Mouse (Mus musculus): ENCODE data around the gene Tmem54. TPM values are rescaled to one million over a fixed set of nuclear protein-coding genes. Genes with fewer than 3 reads are reported as not detected.

The Tmem54 gene
- polyA plus RNA-seq, 1 experiment from 2014 or later = not detected

DNA sequence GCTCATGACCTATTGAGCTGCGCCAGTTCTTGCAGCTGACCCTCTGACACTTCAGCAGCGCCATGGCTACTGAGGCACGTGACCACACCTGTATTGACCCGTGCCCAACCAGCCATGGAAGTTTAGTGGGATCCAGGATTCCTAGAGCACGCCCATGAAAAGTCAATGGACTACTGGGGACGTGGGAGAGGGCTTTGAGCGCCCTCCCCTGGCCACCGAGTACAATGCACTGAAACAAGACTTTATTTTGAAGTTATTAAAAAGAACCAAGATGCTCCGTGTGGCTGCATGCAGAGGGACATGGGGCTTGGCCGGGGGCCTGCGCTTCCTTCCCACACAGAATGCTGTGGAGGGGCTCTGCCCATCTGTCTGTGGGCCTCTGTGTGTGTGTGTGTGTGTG, 6.0 kb downstream of the Tmem54 start:
- no peak for ATAC-seq
- Histone ChIP-seq H3K4me2 (ENCODE audit: low read length) (no peak overlapping the region), H3K36me3 (ENCODE audit: control insufficient read depth, insufficient read depth) (no peaks in the 10 kb centered on the region), H3K4me1 (replicated peaks; ENCODE audit: control insufficient read depth, insufficient read depth, low read length) (peaks cover 8% of the 10 kb centered on the region), H3K27me3 (replicated peaks; ENCODE audit: control insufficient read depth, insufficient read depth, low read length) (peaks cover 4% of the 10 kb centered on the region), H3K4me3 (replicated peaks; ENCODE audit: low read length) (no peak overlapping the region), H3K9ac (replicated peaks; ENCODE audit: low read depth, low read length) (no peak overlapping the region), H3K9me3 (ENCODE audit: control insufficient read depth, low read length) (no peaks in the 10 kb centered on the region), H3K27ac (ENCODE audit: low read length) (no peak overlapping the region)
- 62% methylated on average over 11 of the region's 11 CpGs for WGBS

DNA sequence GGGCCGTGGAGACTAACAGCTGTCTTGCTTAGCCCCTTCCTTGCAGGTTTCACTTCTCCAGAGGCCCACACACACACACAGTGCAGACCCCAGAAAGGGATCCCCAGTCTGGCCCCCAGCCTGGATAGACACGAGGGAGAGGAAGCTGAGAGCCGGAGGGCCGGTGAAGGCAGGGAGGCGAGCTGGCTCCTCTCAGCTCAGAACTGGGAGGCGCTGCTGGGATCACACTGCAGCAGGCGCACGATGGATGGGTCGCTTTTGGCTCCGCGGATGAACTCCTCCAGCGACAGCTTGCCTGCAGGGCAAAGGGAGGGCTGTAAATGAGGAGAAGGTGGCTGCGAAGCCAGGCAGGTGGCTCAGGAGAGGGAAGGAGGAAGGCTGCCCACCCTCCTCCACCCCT, 6.9 kb downstream of the Tmem54 start:
- no peaks in the 10 kb centered on the region for H3K9me3 ChIP-seq (ENCODE audit: control insufficient read depth, low read length)
- H3K27ac ChIP-seq (ENCODE audit: low read length) = no peak overlapping the region
- ATAC-seq = no peak
- H3K4me1 ChIP-seq (replicated peaks; ENCODE audit: control insufficient read depth, insufficient read depth, low read length) = peaks cover 8% of the 10 kb centered on the region
- H3K27me3 ChIP-seq (replicated peaks; ENCODE audit: control insufficient read depth, insufficient read depth, low read length) = no peaks in the 10 kb centered on the region; the same call in 1 of the 2 replicates
- 0 out of 2 replicates have a peak overlapping the region, but pooled peaks have one; percentile 20 for H3K9ac ChIP-seq (replicated peaks; ENCODE audit: low read depth, low read length)
- H3K36me3 ChIP-seq (ENCODE audit: control insufficient read depth, insufficient read depth) = no peaks in the 10 kb centered on the region
- WGBS = 59% methylated on average over 13 of the region's 13 CpGs
- no peak overlapping the region for H3K4me3 ChIP-seq (replicated peaks; ENCODE audit: low read length)
- H3K4me2 ChIP-seq (ENCODE audit: low read length) = no peak overlapping the region

DNA sequence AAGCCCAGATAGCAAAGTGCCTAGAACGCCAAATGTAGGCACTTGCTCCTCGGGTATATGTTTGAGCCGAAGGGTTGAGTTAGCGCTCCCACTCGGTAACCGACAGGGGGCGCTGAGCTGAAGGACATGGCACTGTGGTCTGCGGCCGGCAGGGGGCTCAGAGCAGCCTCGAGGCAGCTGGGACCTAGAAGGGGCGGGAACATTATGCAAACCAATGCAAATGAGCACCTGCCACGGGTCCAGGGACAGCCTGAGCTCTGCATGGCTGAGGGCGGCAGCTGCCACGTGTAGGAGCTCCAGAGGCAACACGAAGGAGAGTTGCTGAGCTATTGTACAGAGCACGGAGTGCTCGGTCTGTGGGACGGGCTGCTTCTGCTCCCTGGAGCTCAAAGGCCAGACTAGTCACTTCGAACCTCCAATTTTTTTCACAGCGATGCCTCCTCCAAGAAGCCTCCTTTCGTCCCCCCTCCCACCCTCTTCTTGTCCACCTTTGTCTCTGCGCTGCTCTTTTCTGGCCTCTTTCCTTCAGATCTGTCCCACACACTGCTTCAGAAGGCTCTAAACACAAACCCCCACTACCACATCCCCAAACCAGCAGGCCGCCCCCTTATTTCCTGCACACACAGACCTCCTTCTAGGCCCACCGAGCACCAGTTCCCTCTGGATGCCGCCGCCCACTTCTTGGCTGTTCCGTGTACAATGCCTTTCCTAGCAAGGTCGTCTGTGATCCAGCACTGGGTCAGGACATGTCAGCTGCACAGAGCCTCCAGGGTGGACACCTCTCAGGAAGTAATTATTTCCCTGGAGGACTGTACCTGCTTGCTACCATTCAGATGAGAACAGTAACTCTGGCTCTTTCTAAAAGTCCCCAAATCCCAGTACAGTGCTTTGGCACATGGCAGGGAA, 8.0 kb downstream of the Tmem54 start:
- Histone ChIP-seq H3K9me3 (ENCODE audit: control insufficient read depth, low read length) (no peaks in the 10 kb centered on the region), H3K27ac (ENCODE audit: low read length) (no peak overlapping the region), H3K36me3 (ENCODE audit: control insufficient read depth, insufficient read depth) (no peaks in the 10 kb centered on the region), H3K4me3 (replicated peaks; ENCODE audit: low read length) (no peak overlapping the region), H3K9ac (replicated peaks; ENCODE audit: low read depth, low read length) (no peak overlapping the region), H3K27me3 (replicated peaks; ENCODE audit: control insufficient read depth, insufficient read depth, low read length) (no peaks in the 10 kb centered on the region), H3K4me2 (ENCODE audit: low read length) (no peak overlapping the region), H3K4me1 (replicated peaks; ENCODE audit: control insufficient read depth, insufficient read depth, low read length) (peaks cover 8% of the 10 kb centered on the region)
- 27% methylated on average over 28 of the region's 28 CpGs for WGBS
- ATAC-seq = peak; percentile 97

DNA sequence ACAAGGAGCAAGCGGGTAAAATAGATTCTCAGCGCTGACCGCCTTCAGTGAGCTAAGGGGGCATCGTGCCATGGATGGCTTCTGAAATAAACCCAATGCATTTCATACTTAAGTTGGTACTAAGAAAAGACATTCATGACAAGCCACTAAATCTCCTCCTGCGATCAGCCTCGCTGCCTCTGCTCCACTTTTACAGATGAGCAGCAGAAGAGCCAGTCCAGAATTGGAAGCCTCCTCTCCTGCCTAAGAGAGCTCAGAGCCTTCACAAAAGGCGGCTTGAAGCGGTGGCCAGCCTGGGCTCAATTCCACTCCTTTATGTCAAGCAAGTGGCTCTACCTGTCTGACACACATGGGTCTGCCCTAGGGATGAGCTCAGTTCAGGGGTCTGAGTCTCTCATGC, 11.4 kb downstream of the Tmem54 start:
- WGBS = 94% methylated on average over 8 of the region's 8 CpGs
- Histone ChIP-seq H3K4me3 (replicated peaks; ENCODE audit: low read length) (no peak overlapping the region), H3K4me1 (replicated peaks; ENCODE audit: control insufficient read depth, insufficient read depth, low read length) (peaks cover 24% of the 10 kb centered on the region), H3K36me3 (ENCODE audit: control insufficient read depth, insufficient read depth) (no peaks in the 10 kb centered on the region), H3K4me2 (ENCODE audit: low read length) (no peak overlapping the region), H3K9ac (replicated peaks; ENCODE audit: low read depth, low read length) (no peak overlapping the region), H3K27me3 (replicated peaks; ENCODE audit: control insufficient read depth, insufficient read depth, low read length) (no peaks in the 10 kb centered on the region), H3K27ac (ENCODE audit: low read length) (no peak overlapping the region), H3K9me3 (ENCODE audit: control insufficient read depth, low read length) (no peaks in the 10 kb centered on the region)
- no peak for ATAC-seq

DNA sequence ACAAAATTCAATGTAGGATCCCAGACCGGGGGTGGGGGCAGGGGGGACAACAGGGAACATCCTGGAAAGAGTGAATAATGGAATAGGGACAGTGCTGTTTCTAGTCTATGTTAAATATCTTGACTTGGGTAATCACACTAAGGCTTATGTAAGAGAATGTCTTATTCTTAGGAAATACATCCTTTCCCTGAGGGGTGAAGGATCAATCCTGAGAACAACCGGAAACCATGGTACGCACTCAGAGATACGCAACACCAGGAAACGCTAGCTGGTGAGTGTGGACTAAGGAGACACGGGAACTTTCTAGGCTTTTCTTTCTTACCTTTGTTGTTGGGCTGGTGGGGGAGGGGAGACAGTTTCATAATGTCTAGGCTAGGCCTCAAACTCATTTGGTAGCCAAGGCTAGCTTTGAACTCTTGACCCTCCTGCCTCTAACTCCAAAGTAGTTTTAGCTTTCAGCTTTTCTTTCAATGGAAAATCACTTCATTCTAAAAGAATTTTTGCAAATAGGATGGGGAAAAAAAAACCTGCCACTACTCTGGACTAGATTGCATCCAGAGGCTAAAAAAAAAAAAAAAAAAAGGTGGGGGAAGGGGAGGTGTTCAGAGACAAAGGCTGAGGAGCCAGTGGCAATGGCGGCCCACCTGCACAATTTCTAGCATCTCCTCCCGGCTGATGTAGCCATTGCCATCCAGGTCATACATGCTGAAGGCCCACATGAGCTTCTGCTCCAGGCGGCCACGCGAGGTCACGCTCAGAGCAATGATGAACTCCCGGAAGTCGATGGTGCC, 12.6 kb downstream of the Tmem54 start:
- Histone ChIP-seq H3K27ac (ENCODE audit: low read length) (no peak overlapping the region), H3K4me2 (ENCODE audit: low read length) (no peak overlapping the region), H3K4me1 (replicated peaks; ENCODE audit: control insufficient read depth, insufficient read depth, low read length) (peaks cover 26% of the 10 kb centered on the region), H3K4me3 (replicated peaks; ENCODE audit: low read length) (no peak overlapping the region), H3K9me3 (ENCODE audit: control insufficient read depth, low read length) (no peaks in the 10 kb centered on the region), H3K36me3 (ENCODE audit: control insufficient read depth, insufficient read depth) (no peaks in the 10 kb centered on the region), H3K9ac (replicated peaks; ENCODE audit: low read depth, low read length) (no peak overlapping the region), H3K27me3 (replicated peaks; ENCODE audit: control insufficient read depth, insufficient read depth, low read length) (no peaks in the 10 kb centered on the region)
- no peak for ATAC-seq
- WGBS = 89% methylated on average over 14 of the region's 14 CpGs

DNA sequence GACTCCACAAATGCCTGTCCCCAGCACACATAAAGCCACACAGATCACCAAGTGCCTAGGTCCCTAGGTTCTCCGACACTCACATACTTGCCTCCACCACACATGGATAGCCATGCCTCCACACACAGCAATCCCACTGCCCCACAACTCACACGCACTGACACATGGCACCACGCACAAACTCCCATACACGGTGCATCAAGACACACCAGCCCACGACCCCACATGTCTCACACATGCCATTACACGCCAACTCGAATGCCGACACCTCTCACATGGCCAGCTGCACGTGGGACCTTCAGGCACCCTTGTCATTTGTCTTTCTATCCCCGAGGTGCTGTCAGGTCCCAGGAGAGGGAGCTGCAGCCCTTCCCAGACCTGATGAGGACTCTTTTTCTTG, 14.4 kb downstream of the Tmem54 start:
- Histone ChIP-seq H3K9me3 (ENCODE audit: control insufficient read depth, low read length) (no peaks in the 10 kb centered on the region), H3K27me3 (replicated peaks; ENCODE audit: control insufficient read depth, insufficient read depth, low read length) (no peaks in the 10 kb centered on the region), H3K4me2 (ENCODE audit: low read length) (peak overlapping the region; percentile 54; the same call in 1 of the 2 replicates), H3K4me3 (replicated peaks; ENCODE audit: low read length) (no peak overlapping the region), H3K4me1 (replicated peaks; ENCODE audit: control insufficient read depth, insufficient read depth, low read length) (peaks cover 21% of the 10 kb centered on the region), H3K36me3 (ENCODE audit: control insufficient read depth, insufficient read depth) (no peaks in the 10 kb centered on the region), H3K27ac (ENCODE audit: low read length) (no peak overlapping the region), H3K9ac (replicated peaks; ENCODE audit: low read depth, low read length) (no peak overlapping the region)
- ATAC-seq = no peak
- 79% methylated on average over 10 of the region's 10 CpGs for WGBS

DNA sequence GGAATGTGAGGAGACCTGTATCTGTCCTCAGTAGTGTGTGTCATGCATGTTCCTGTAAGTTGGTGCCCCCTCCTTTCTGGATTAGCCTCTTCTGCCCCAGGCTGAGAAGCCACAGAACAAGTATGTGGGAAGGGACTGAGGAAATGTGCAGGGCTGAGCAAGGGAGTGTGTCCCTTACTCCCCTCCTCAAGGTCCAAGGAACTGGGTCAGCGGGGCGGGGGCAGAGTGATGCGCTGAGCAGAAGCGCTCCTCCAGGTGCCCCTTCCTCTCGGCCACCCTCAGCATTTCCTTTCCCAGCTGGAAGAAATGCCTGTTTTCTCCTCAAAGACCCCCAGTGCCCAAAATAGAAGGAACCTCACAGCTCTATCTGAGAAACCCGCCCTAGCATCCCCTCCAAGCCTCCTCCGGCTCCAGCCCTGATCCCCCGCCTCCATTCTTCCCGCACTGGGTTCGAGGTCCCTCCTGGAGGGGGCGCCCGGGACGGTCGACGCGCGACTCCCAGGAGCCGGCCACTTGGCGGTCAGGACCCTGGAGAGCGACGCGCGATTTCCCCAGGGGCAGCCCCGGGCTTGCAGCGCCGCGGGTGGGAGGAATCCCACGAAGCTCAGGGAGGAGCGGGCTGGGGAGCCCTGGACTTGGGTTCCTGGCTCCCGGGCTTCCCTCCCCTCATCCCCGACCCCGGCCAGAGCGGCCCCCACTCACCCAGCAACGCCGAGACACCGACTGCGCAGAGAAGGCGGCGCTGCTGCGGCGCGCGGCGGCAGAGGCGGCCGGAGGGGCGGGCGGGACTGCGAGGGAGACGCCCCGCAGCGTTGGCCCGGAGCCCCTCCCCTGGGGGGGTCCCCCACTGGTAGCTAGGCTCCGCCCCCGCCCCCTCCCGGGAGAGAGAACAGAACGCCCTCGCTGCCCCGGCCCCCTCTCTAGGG, 15.4 kb downstream of the Tmem54 start:
- peak overlapping the region; percentile 45 for H3K4me3 ChIP-seq (replicated peaks; ENCODE audit: low read length)
- H3K27me3 ChIP-seq (replicated peaks; ENCODE audit: control insufficient read depth, insufficient read depth, low read length) = no peaks in the 10 kb centered on the region
- peak overlapping the region; percentile 54 for H3K4me2 ChIP-seq (ENCODE audit: low read length)
- ATAC-seq = peak; percentile 41
- H3K27ac ChIP-seq (ENCODE audit: low read length) = no peak overlapping the region
- no peaks in the 10 kb centered on the region for H3K36me3 ChIP-seq (ENCODE audit: control insufficient read depth, insufficient read depth)
- H3K9ac ChIP-seq (replicated peaks; ENCODE audit: low read depth, low read length) = peak overlapping the region; percentile 50
- no peaks in the 10 kb centered on the region for H3K9me3 ChIP-seq (ENCODE audit: control insufficient read depth, low read length)
- peaks cover 32% of the 10 kb centered on the region for H3K4me1 ChIP-seq (replicated peaks; ENCODE audit: control insufficient read depth, insufficient read depth, low read length)
- under 1% methylated on average over 53 of the region's 59 CpGs for WGBS

DNA sequence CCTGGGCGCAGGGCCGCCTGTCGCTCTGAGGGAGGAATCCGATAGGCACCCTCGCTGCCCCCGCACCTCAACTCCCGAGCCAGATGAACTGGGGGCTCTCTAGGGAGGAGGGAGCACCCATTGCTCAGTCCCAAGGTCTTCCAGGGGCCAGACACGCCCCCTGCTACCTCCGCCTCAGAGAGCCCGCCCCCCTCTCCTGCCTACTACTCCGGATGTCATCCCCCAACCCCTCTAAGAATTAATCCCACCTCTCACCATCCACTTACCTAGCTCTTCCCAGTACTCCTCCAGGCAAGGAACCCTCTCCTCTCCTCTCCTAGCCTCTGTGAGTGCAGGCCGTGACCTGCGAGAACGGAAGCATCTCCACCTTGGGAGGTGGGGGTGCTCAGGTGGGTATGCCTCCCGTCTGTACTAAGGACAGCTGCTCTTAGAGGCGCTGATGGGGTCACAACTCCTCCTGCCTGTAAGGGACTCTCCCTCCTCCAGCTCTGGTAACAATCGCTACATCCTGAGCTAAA, 16.3 kb downstream of the Tmem54 start, which contains the start of gene Hpca:
TSS of gene Hpca (minus strand) at position 468 of the 518 bp plus-strand sequence.
- Histone ChIP-seq H3K4me1 (replicated peaks; ENCODE audit: control insufficient read depth, insufficient read depth, low read length) (peaks cover 36% of the 10 kb centered on the region), H3K4me2 (ENCODE audit: low read length) (peak within 1 kb of the TSS; percentile 54), H3K27me3 (replicated peaks; ENCODE audit: control insufficient read depth, insufficient read depth, low read length) (no peaks in the 10 kb centered on the region), H3K9ac (replicated peaks; ENCODE audit: low read depth, low read length) (peak within 1 kb of the TSS; percentile 50), H3K36me3 (ENCODE audit: control insufficient read depth, insufficient read depth) (no peaks in the 10 kb centered on the region), H3K4me3 (replicated peaks; ENCODE audit: low read length) (peak within 1 kb of the TSS; percentile 45), H3K27ac (ENCODE audit: low read length) (no peak within 1 kb of the TSS), H3K9me3 (ENCODE audit: control insufficient read depth, low read length) (no peaks in the 10 kb centered on the region)
- whole genome bisulfite sequencing = 0% methylated on average over 16 of the region's 17 CpGs
- ATAC-seq = peak; percentile 11; the same call in 1 of the 2 replicates

Data from forebrain, embryonic 16.5 days (tissue).